Comparison of ENCODE assay signal across 10 mouse cellular contexts in the genomic region with DNA sequence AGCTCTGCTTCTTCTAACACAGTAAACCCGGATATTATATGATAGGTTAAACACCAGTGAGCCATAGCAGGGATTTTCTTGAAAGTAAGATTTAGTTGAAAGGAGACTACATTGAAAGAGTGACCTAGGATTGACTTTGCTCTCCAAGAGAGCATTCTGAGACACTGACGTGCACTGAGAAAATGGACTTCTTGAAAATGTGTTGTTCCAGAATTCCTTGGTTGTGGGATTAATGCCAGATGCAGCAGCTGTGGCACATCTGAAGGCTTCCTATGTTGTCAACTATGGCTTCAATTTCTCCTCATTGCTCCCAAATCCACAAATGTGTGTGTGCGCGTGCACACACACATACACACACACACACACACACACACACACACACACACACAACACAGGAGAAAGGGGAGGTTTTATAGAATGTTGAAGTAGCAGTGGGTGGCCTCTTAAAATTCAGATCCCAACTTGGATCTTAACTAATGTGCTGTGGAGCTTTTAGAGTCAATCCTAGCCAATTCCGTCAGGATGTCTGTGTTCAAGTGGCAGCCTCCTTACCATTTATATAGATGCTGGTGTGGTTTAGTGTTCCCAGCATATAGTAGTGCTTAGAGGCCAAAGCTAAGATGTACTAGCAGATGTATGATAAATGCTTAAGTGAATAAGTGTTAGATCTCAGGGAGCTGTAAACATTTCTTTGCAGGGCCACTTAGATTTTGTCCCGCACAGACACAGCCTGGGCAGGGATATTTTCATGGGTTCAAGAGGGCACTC.
DNase-seq lines count a peak whose midpoint lies in the region; ATAC-seq and TF ChIP-seq lines count a peak whose summit lies in the region.
"Had no signal": no experiment of that assay in that cellular context is flagged by ENCODE, and none has a peak within 500 bp of the region (broad histone marks: within the 10 kb centered on the region; RNA-seq: fewer than 3 reads in every experiment).

No protein-coding gene starts in this region.

- no peak for ATAC-seq in embryonic facial prominence, embryonic 14.5 days (ENCODE audit: low read depth)
- peak; percentile 75 for ATAC-seq in limb, embryonic 14.5 days (ENCODE audit: low FRiP score, low read depth)
- no peak for ATAC-seq in midbrain, embryonic 11.5 days (ENCODE audit: low FRiP score)

- WGBS in embryonic facial prominence, embryonic 14.5 days: 48% methylated on average over 6 of the region's 6 CpGs
- WGBS in limb, embryonic 14.5 days: 32% methylated on average over 6 of the region's 6 CpGs
- WGBS in midbrain, embryonic 11.5 days: 80% methylated on average over 6 of the region's 6 CpGs

- no peaks in the 10 kb centered on the region for H3K9me3 ChIP-seq in embryonic facial prominence, embryonic 14.5 days (ENCODE audit: control insufficient read depth, low read length)
- H3K9me3 ChIP-seq in limb, embryonic 14.5 days (ENCODE audit: control insufficient read depth, low read length): no peaks in the 10 kb centered on the region
- no peaks in the 10 kb centered on the region for H3K9me3 ChIP-seq in midbrain, embryonic 11.5 days (ENCODE audit: control insufficient read depth, low read length)
- H3K9me3 ChIP-seq: limb, embryonic 15.5 days; midbrain, embryonic 12.5 days had no signal

- no peak overlapping the region for H3K27ac ChIP-seq in embryonic facial prominence, embryonic 14.5 days (replicated peaks; ENCODE audit: low read depth, low read length)
- no peak overlapping the region for H3K27ac ChIP-seq in limb, embryonic 14.5 days (replicated peaks; ENCODE audit: low read depth, low read length)
- H3K27ac ChIP-seq in midbrain, embryonic 11.5 days (ENCODE audit: low read depth, low read length): no peak overlapping the region
- H3K27ac ChIP-seq: limb, embryonic 15.5 days; midbrain, embryonic 12.5 days had no signal

- DNase-seq in embryo, embryonic 11 days: peak; percentile 6
- DNase-seq in embryo, embryonic 9.5 days (ENCODE audit: extremely low spot score): no peak
- DNase-seq in embryonic facial prominence, embryonic 14.5 days (ENCODE audit: low spot score): peak; percentile 61
- DNase-seq in kidney, adult 18-20 months: peak; percentile 8
- peak; percentile 50 for DNase-seq in limb, embryonic 14.5 days (ENCODE audit: low spot score)
- DNase-seq in layer of hippocampus, postnatal 36 days: no peak
- no peak for DNase-seq in retina, postnatal 1 day
- DNase-seq in midbrain, embryonic 11.5 days (ENCODE audit: low spot score, missing footprints): no peak

- no peaks in the 10 kb centered on the region for H3K27me3 ChIP-seq in embryonic facial prominence, embryonic 14.5 days (replicated peaks; ENCODE audit: control insufficient read depth, insufficient read depth, low read length)
- no peaks in the 10 kb centered on the region for H3K27me3 ChIP-seq in limb, embryonic 14.5 days (ENCODE audit: control insufficient read depth, insufficient read depth, low read length)
- H3K27me3 ChIP-seq in midbrain, embryonic 11.5 days (ENCODE audit: control insufficient read depth, insufficient read depth, low read length): no peaks in the 10 kb centered on the region
- H3K27me3 ChIP-seq: limb, embryonic 15.5 days; midbrain, embryonic 12.5 days had no signal

- H3K4me3 ChIP-seq in embryonic facial prominence, embryonic 14.5 days (ENCODE audit: low read depth, low read length): no peak overlapping the region
- no peak overlapping the region for H3K4me3 ChIP-seq in limb, embryonic 14.5 days (replicated peaks; ENCODE audit: low read length)
- no peak overlapping the region for H3K4me3 ChIP-seq in midbrain, embryonic 11.5 days (ENCODE audit: low read depth, low read length)
- H3K4me3 ChIP-seq: limb, embryonic 15.5 days; midbrain, embryonic 12.5 days had no signal

- no peak overlapping the region for H3K9ac ChIP-seq in embryonic facial prominence, embryonic 14.5 days (ENCODE audit: low read depth, low read length)
- H3K9ac ChIP-seq in limb, embryonic 14.5 days (ENCODE audit: low read depth, low read length, severe bottlenecking): no peak overlapping the region
- no peak overlapping the region for H3K9ac ChIP-seq in midbrain, embryonic 11.5 days (ENCODE audit: low read length)
- H3K9ac ChIP-seq: limb, embryonic 15.5 days; midbrain, embryonic 12.5 days had no signal

- H3K4me2 ChIP-seq in embryonic facial prominence, embryonic 14.5 days (ENCODE audit: low read depth, low read length): no peak overlapping the region
- H3K4me2 ChIP-seq in limb, embryonic 14.5 days (replicated peaks; ENCODE audit: low read depth, low read length, severe bottlenecking): no peak overlapping the region
- H3K4me2 ChIP-seq in midbrain, embryonic 11.5 days: no peak overlapping the region
- H3K4me2 ChIP-seq: limb, embryonic 15.5 days; midbrain, embryonic 12.5 days had no signal

- H3K4me1 ChIP-seq in embryonic facial prominence, embryonic 14.5 days (ENCODE audit: control insufficient read depth, insufficient read depth, low read length): 0 out of 2 replicates have a peak, but pooled peaks cover 6% of the 10 kb centered on the region
- H3K4me1 ChIP-seq in limb, embryonic 14.5 days (ENCODE audit: control insufficient read depth, insufficient read depth, low read length): peaks cover 10% of the 10 kb centered on the region; the same call in 1 of the 2 replicates
- H3K4me1 ChIP-seq in midbrain, embryonic 11.5 days (ENCODE audit: control insufficient read depth, insufficient read depth, low read length): no peaks in the 10 kb centered on the region
- H3K4me1 ChIP-seq: midbrain, embryonic 12.5 days had no signal

- no peak for TF ChIP-seq POLR2A in limb, embryonic 14.5 days (IDR thresholded peaks at IDR 0.05; ENCODE audit: borderline replicate concordance, extremely low read depth, insufficient read depth, insufficient read length)

- no peaks in the 10 kb centered on the region for H3K36me3 ChIP-seq in embryonic facial prominence, embryonic 14.5 days (ENCODE audit: control insufficient read depth, insufficient read depth, low read length)
- H3K36me3 ChIP-seq in limb, embryonic 14.5 days (ENCODE audit: control insufficient read depth, insufficient read depth, low read length): no peaks in the 10 kb centered on the region
- no peaks in the 10 kb centered on the region for H3K36me3 ChIP-seq in midbrain, embryonic 11.5 days (ENCODE audit: control insufficient read depth, insufficient read depth, low read length)
- H3K36me3 ChIP-seq: limb, embryonic 15.5 days; midbrain, embryonic 12.5 days had no signal

Comparison
In these comparisons a context has a peak if more than half of its experiments do, and no peak if none do; other contexts are left out.
1. DNase-seq: peak in embryo, embryonic 11 days (single experiment), embryonic facial prominence, embryonic 14.5 days (single experiment), kidney, adult 18-20 months (single experiment) and limb, embryonic 14.5 days (single experiment); none in embryo, embryonic 9.5 days (single experiment), layer of hippocampus, postnatal 36 days (0 of 2), retina, postnatal 1 day (single experiment) and midbrain, embryonic 11.5 days (single experiment).